Mouse (Mus musculus): Measurements from ENCODE around the gene Cbarp.

DNA sequence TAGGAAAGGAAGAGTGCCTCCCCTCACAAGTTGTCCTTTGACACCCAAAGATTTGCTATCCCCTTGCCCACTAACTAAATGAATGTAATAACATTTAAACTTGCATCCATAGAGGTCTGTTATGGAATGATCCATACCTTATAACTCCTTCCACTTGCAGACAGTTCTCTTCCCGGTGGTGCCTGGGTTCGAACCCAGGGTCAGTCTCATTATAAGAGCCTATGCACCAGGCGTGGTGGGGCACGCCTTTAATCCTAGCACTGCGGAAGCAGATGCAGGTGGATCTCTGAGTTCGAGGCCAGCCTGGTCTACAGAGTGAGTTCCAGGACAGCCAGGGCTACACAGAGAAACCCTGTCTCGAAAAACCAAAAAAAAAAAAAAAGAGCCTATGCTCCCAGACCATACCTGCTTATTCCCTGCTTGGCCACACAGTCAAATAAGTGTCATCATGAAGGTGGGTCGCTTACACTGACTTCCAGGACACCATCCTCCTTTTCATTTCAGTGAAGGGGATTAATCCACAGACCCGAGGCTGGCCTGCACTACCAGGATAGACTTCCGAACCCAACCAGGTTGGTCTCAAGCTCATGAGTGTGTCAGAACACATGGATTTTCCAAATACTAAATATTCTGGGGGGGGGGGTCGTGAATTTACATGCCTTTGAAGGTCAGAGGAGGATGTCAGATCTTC is 515 bp downstream of the Cbarp start:
- no peak for TF ChIP-seq POLR2A (IDR thresholded peaks at IDR 0.05; ENCODE audit: extremely low read depth, insufficient read depth, low read length)
- TF ChIP-seq CTCF (IDR thresholded peaks at IDR 0.05; ENCODE audit: extremely low read depth, insufficient read depth, low read length) = no peak
